Mouse (Mus musculus): ENCODE data around the gene Gm525. TPM values are rescaled to one million over a fixed set of nuclear protein-coding genes. Genes with fewer than 3 reads are reported as not detected.
"Not testable (repeated sequence)": the region's sequence is repeated elsewhere in the genome, so short reads cannot be mapped to it uniquely, and the experiment has no call there.

Gene Gm525
- polyA plus RNA-seq, 1 experiment from 2014 or later: not detected

DNA sequence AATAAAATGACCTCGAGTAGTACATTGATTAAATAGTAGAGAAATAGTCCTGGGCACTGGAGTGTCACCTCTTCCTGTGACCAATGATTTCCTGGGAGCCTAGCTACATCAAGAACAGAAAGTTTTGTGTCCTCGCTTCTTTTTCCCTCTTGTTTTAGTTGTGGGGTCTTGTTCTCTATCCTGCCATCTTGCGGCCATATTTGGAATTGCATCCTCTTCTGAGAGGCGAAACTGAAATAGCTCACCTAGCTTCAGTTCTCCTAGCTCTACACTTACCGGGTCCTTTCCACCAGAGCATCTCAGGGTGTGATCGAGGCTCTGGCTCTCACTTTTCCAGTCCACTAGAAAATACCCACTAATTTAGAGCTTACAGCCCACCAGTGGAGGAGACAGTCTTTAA is 4.3 kb upstream of the Gm525 start:
- H3K27ac ChIP-seq: no peak overlapping the region
- H3K4me3 ChIP-seq (ENCODE audit: inconsistent target): no peak overlapping the region
- WGBS (ENCODE audit: missing documents): 24% methylated on average over 6 of the region's 6 CpGs
- no peaks in the 10 kb centered on the region for H3K79me2 ChIP-seq (ENCODE audit: inconsistent target)
- no peaks in the 10 kb centered on the region for H3K36me3 ChIP-seq (ENCODE audit: inconsistent target)

DNA sequence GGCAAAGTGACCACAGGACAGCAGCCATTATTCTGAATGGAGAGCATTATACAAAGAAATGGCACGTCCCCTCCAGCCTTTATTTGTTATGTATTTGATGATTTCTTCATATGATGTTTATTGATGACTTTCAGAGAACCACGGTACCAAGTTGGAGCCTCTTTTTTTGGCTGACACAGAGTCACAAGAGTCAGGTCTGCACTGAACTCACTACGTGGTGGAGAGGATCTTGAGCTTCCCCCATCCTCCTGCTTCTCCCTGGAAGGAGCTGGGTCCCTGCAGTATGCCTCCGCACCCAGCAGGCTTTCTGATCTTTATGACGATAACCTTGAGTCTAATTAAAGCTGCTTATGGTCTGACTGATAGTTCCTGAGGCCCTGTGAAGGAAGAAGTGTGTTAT is 2.1 kb upstream of the Gm525 start:
- WGBS (ENCODE audit: missing documents): 88% methylated on average over 5 of the region's 5 CpGs
- no peak overlapping the region for H3K27ac ChIP-seq

DNA sequence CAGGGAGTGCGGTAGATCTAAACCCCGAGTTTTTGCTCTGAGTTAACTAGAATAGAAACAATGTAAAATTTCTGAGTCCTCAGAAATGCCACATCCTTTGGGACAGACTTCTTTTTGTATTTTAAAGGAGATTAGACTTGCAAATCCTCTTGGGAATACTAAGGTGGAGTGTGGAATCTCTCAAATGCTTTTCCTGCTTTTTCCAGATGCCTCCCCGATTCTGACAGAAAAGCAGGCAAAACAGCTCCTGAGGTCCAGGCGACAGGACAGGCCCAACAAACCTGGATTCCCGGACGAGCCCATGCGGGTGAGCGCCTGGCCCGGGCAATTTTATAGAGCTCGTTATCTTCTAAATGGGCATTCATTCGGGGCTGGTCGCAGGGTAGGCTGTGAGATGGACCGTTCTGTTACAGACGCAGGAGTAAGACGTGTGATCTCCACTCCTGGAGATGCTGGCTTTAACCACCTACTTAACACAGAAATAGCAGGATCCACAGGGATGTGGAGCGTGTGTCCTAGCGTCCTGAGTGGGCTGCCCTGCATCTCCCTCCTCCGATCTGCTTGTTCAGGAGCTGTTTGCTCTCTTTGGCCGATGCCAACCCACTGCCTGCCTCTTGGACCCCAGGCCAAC is 1.3 kb downstream of the Gm525 start:
- WGBS (ENCODE audit: missing documents): 93% methylated on average over 19 of the region's 19 CpGs
- Histone ChIP-seq H3K79me2 (ENCODE audit: inconsistent target) (no peaks in the 10 kb centered on the region), H3K27ac (no peak overlapping the region), H3K36me3 (ENCODE audit: inconsistent target) (no peaks in the 10 kb centered on the region), H3K4me3 (ENCODE audit: inconsistent target) (no peak overlapping the region)

More for the DNA sequence above, 2.1 kb upstream of the Gm525 start:
- Histone ChIP-seq H3K79me2 (ENCODE audit: inconsistent target) (no peaks in the 10 kb centered on the region), H3K36me3 (ENCODE audit: inconsistent target) (no peaks in the 10 kb centered on the region), H3K4me3 (ENCODE audit: inconsistent target) (no peak overlapping the region)

DNA sequence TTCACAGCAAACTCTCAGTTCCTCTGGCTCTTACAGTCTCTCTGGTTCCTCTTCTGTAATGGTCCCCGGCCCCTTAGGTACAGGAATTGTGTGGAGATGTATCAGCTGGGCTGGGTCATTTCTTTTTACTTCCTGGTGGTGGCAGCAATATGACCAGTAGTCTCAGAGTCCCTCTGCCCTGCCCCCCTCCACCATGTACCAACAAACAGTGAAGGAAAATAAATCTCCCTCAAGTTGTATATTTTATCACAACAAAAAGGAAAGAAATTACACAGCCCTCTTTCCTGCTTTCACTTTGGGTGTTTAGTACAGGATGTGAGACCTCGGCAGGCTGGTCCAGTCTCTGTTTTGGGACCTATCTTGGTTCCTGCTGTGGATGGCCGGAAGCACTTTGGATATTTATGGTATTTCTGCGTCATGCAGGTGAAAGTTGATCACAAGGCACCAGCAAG is 2.8 kb downstream of the Gm525 start:
- Histone ChIP-seq H3K79me2 (ENCODE audit: inconsistent target) (no peaks in the 10 kb centered on the region), H3K36me3 (ENCODE audit: inconsistent target) (no peaks in the 10 kb centered on the region), H3K4me3 (ENCODE audit: inconsistent target) (no peak overlapping the region), H3K27ac (no peak overlapping the region)
- 33% methylated on average over 4 of the region's 4 CpGs for WGBS (ENCODE audit: missing documents)

DNA sequence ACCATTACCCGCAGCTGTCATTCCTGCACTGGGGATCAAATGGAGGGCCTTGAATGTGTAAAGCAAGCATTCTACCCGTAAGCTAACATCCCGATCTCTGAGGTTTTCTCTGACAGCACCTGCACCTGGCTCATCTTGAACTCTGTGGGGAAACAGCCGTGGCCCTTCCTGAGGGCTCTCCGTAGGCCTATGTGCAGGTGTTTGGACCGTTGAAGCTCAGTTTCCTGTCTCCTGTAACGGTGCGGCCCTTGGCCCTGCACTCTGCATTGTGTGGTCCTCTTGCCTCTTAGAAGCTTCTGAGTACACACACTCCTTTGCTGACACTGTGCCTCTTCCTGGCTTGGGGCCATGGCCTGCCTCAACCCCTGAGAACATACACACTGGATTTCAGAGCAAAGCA is 4.0 kb downstream of the Gm525 start:
- no peak overlapping the region for H3K4me3 ChIP-seq (ENCODE audit: inconsistent target)
- no peak overlapping the region for H3K27ac ChIP-seq
- no peaks in the 10 kb centered on the region for H3K79me2 ChIP-seq (ENCODE audit: inconsistent target)
- WGBS (ENCODE audit: missing documents): 58% methylated on average over 7 of the region's 8 CpGs
- no peaks in the 10 kb centered on the region for H3K36me3 ChIP-seq (ENCODE audit: inconsistent target)

DNA sequence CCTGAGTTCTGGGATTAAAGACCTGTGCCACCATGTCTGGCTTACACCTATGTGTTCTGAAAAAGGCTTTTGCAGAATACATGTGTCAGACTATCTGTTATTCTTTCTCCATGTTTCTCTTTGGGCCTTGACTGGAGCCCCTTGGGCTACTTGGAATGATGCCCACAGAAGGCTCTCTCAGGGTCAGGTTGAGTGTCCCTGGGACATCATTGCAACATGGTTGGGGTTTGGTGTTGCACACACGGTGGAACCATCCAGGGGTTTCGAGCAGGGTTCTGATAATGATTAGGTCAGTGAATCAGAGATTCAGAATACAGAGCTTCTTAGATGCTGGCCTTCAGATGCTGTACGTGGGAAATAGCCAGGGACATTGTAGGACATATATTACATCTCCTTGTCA is 4.7 kb downstream of the Gm525 start:
- Histone ChIP-seq H3K79me2 (ENCODE audit: inconsistent target) (no peaks in the 10 kb centered on the region), H3K4me3 (ENCODE audit: inconsistent target) (no peak overlapping the region), H3K27ac (no peak overlapping the region), H3K36me3 (ENCODE audit: inconsistent target) (no peaks in the 10 kb centered on the region)
- 77% methylated on average over 3 of the region's 3 CpGs for WGBS (ENCODE audit: missing documents)

DNA sequence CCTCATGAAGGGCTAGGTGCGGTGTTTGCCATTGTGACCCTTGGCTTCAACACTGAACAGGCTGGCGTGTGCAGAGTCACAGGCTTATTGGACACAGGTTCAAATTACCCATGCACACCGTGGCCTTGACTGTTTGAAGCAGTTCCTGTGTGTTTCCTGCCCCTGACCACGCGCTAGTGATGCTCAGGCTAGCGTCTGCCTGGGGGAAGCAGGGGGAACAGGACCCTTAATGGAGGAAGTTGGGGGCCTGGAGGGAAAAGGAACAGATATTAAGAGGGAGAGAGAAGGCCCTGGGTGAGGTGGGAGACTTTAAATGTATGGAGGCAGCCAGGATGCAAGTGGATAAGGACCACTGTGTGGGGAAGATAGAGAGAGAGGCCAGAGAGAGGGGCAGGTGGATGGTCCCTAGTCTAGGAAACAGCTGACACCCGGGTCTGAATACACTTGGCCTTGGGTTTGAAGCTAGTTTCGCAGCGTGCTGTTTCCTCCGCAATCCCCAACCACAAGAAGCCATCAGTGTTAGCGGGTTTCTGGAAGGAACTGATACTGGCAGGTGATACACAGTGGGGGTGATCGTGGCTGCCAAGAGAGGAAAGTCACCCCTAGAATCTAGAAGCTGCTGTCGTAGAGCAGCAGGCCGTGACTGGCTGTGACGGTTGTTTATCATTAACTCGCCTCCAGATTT is 5.5 kb downstream of the Gm525 start:
- no peaks in the 10 kb centered on the region for H3K79me2 ChIP-seq (ENCODE audit: inconsistent target)
- no peak overlapping the region for H3K4me3 ChIP-seq (ENCODE audit: inconsistent target)
- no peak overlapping the region for H3K27ac ChIP-seq
- WGBS (ENCODE audit: missing documents): 49% methylated on average over 16 of the region's 16 CpGs
- no peaks in the 10 kb centered on the region for H3K36me3 ChIP-seq (ENCODE audit: inconsistent target)

DNA sequence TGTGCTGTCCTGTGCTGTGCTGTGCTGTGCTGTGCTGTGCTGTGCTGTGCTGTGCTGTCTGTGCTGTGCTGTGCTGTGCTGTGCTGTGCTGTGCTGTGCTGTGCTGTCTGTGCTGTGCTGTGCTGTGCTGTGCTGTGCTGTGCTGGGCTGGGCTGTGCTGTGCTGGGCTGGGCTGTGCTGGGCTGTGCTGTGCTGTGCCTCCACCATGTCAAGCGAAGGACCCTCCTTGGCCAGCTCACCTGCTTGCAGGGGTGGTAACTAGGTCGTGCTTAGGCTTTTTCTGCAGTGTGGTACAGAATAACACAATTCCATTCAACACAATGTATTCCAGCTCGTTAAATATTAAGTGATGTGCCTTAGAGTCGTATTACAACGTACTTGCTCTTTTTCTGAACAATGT is 8.3 kb downstream of the Gm525 start:
- H3K79me2 ChIP-seq (ENCODE audit: inconsistent target); H3K27ac ChIP-seq; H3K4me3 ChIP-seq (ENCODE audit: inconsistent target); H3K36me3 ChIP-seq (ENCODE audit: inconsistent target): not testable (repeated sequence)
- 98% methylated on average over 5 of the region's 5 CpGs for WGBS (ENCODE audit: missing documents)

DNA sequence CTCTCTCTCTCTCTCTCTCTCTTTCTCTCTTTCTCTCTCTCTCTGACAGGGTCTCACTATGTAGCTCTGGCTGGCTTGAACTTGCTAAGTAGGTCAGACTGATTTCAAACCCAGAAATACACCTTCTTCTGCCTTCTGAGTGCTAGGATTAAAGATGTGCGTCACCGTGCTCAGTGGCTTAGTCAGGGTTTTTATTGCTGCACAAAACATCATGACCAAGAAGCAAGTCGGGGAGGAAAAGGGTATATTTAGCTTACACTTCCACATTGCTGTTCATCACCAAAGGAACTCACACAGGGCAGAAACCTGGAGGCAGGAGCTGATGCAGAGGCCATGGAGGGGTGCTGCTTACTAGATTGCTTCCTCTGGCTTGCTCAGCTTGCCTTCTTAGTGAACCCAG is 9.1 kb downstream of the Gm525 start:
- H3K79me2 ChIP-seq (ENCODE audit: inconsistent target); H3K27ac ChIP-seq; H3K36me3 ChIP-seq (ENCODE audit: inconsistent target); H3K4me3 ChIP-seq (ENCODE audit: inconsistent target): not testable (repeated sequence)
- WGBS (ENCODE audit: missing documents): 83% methylated on average over 3 of the region's 3 CpGs

DNA sequence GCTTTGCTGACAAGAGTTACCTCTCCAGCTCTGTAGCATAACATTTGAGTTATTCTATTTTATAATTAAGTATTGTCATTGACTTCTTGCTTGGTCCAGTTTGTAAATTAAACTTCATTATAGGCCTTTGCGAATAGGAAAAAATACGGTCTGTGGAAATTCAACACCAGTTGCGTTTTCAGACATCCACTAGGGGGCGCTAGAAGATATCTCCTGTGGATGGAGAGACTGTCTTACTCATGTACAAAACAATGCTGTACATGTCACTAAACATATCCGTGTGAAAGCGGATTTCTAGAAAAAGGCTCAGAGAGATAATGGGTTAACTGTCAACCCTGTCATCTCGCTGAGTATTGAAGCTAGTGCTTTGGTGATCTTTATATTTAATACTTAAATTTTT is 11.0 kb downstream of the Gm525 start:
- Histone ChIP-seq H3K79me2 (ENCODE audit: inconsistent target) (no peaks in the 10 kb centered on the region), H3K36me3 (ENCODE audit: inconsistent target) (no peaks in the 10 kb centered on the region), H3K27ac (no peak overlapping the region), H3K4me3 (ENCODE audit: inconsistent target) (no peak overlapping the region)
- 16% methylated on average over 7 of the region's 7 CpGs for WGBS (ENCODE audit: missing documents)

DNA sequence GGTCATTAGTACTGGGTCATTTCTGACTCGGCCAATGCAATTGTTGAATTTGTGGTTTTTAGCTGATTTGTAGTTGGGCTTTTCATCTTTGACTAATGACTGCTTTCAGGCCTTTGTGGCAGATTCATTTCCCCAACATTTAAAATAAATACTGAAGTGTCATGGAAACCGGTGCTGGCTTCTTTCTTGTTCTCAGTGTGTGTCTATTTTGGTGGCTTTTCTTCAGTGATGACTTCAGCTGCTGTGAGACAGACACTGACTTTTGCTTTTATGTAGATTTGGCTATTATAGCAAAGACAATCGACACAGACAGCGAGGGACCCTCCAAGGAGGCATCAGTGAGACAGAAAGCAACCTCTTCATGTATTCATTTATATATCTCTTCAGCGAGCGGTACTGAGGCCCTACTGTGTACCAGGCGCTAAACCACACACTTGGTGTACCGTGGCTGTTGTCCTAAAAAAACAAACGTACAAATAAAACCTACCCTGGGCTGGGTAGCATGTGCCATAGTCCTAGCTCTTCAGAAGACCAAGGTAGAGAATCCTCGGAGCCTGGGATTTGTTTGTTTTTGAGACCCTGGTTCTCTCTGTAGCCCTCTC is 12.7 kb downstream of the Gm525 start:
- Histone ChIP-seq H3K4me3 (ENCODE audit: inconsistent target) (no peak overlapping the region), H3K79me2 (ENCODE audit: inconsistent target) (no peaks in the 10 kb centered on the region; the same call in 1 of the 2 replicates), H3K36me3 (ENCODE audit: inconsistent target) (no peaks in the 10 kb centered on the region), H3K27ac (no peak overlapping the region)
- 82% methylated on average over 10 of the region's 10 CpGs for WGBS (ENCODE audit: missing documents)

DNA sequence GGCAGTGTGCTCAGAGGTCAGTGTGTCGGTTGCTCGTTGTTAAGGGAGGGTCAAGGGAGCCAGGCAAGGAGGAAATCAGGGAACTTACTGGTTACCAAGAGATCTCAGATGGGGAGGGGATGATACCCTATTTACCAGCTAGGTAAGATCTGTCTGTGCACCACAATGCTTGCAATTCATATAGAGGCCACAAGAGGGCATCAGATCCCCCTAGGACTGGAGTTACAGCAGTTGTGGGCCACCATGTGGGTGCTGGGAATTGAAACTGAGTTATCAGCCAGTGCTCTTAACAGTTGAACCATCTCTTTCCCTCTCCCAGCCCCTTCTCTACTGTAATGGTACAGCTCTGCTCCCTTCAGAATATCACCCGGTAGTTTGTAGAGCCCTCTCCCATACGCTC is 15.1 kb downstream of the Gm525 start:
- 99% methylated on average over 4 of the region's 4 CpGs for WGBS (ENCODE audit: missing documents)
- peaks cover 9% of the 10 kb centered on the region; the same call in 1 of the 2 replicates for H3K79me2 ChIP-seq (ENCODE audit: inconsistent target)
- no peak overlapping the region for H3K4me3 ChIP-seq (ENCODE audit: inconsistent target)
- H3K27ac ChIP-seq: no peak overlapping the region
- H3K36me3 ChIP-seq (ENCODE audit: inconsistent target): no peaks in the 10 kb centered on the region

DNA sequence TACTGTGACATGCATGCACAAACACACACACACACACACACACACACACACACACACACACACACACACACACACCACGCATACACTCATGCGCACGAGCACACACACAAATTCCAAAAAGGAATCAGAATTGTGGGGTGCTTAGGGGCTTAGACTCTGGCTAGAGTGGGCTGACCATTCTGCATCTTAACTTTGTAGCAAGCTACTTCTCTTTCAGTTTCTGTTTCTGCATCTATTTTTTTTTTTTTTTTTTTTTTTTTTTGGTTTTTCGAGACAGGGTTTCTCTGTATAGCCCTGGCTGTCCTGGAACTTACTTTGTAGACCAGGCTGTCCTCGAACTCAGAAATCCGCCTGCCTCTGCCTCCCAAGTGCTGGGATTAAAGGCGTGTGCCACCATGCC is 16.7 kb downstream of the Gm525 start:
- H3K27ac ChIP-seq; H3K79me2 ChIP-seq (ENCODE audit: inconsistent target); H3K4me3 ChIP-seq (ENCODE audit: inconsistent target); H3K36me3 ChIP-seq (ENCODE audit: inconsistent target): not testable (repeated sequence)
- 100% methylated on average over 5 of the region's 7 CpGs for WGBS (ENCODE audit: missing documents)

DNA sequence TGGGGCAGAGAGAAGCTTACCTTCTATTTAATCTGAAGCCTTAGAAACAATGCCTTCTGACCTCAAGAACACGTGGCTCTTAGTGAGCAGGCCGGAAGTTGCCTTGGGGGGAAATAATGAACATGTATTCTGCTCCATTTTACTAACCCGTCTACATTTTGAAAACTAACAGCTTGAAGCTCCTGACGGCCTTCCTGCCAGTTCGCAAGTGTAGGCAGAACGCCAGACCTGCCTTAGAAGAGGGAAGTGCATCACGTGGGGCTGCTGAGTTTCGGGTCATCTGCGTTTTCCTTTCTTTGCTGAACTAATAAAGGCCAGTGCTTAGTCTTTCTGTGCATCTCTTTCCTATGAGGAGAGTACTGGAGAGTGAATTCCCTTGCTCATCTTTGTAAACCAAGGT is 19.1 kb downstream of the Gm525 start:
- H3K4me3 ChIP-seq (ENCODE audit: inconsistent target): peak overlapping the region; percentile 7; the same call in 1 of the 2 replicates
- H3K27ac ChIP-seq: peak overlapping the region; percentile 85
- WGBS (ENCODE audit: missing documents): 2% methylated on average over 9 of the region's 9 CpGs
- peaks cover 9% of the 10 kb centered on the region; the same call in 1 of the 2 replicates for H3K79me2 ChIP-seq (ENCODE audit: inconsistent target)
- H3K36me3 ChIP-seq (ENCODE audit: inconsistent target): no peaks in the 10 kb centered on the region

DNA sequence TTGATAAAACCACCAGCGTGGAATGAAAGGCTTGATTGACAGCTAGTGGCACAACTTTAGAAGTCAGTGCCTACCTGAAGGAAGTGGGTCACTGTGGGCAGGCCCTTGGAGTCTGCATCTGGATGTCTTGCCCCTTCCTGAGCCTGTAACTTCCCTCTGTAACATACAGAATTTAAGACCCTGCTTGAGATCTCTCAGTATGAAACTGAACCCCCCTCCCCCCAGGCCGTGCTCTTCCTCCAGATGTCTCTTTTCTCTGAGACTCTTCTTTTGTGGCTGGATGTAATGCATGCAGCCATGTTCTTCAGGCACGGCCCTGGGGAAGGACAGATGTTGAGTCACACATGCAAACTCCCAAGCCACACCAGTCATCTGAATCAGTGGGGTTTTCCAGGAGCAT is 21.7 kb downstream of the Gm525 start:
- no peaks in the 10 kb centered on the region for H3K36me3 ChIP-seq (ENCODE audit: inconsistent target)
- no peak overlapping the region for H3K4me3 ChIP-seq (ENCODE audit: inconsistent target)
- 55% methylated on average over 3 of the region's 3 CpGs for WGBS (ENCODE audit: missing documents)
- peaks cover 9% of the 10 kb centered on the region; the same call in 1 of the 2 replicates for H3K79me2 ChIP-seq (ENCODE audit: inconsistent target)
- no peak overlapping the region for H3K27ac ChIP-seq
